Mouse (Mus musculus) liver, embryonic 11.5 days (tissue): ENCODE results near the gene Fam53a. TPM values are rescaled to one million over a fixed set of nuclear protein-coding genes. Genes with fewer than 3 reads are reported as not detected.
A peak's percentile ranks its signal among the peaks of the same experiment; 100 is the strongest.

Experiments used
- ATAC-seq: fragments of 200-750 bp; cut with Nextera tagmentation; replicated peaks from 2 replicates; pipeline ENCODE4 v1.8.0; 2017; ENCODE audit warnings: moderate number of reproducible peaks, mild to moderate bottlenecking, moderate TSS enrichment, moderate library complexity; ENCODE audit not compliant: low FRiP score
- DNase-seq: peaks from one replicate; pipeline ENCODE4 v3.0.0-alpha.2; 2017; ENCODE audit warnings: low spot score
- H3K27ac ChIP-seq: fragments of 300-500 bp; sonication (generic); 2 replicates; pipeline ENCODE4 v1.5.1; 2014; ENCODE audit warnings: mild to moderate bottlenecking, low read depth, low read length, control low read depth
- H3K27me3 ChIP-seq: fragments of 300-500 bp; sonication (generic); replicated peaks from 2 replicates; pipeline ENCODE4 v1.6.1; 2014; ENCODE audit warnings: low read length, mixed read lengths; ENCODE audit not compliant: control insufficient read depth, insufficient read depth
- H3K36me3 ChIP-seq: fragments of 300-500 bp; sonication (generic); 2 replicates; pipeline ENCODE4 v1.6.1; 2014; ENCODE audit warnings: mild to moderate bottlenecking, low read length, moderate library complexity, mixed read lengths; ENCODE audit not compliant: control insufficient read depth, insufficient read depth
- H3K4me1 ChIP-seq: fragments of 300-500 bp; sonication (generic); replicated peaks from 2 replicates; pipeline ENCODE4 v1.6.1; 2014; ENCODE audit warnings: low read length, mixed read lengths; ENCODE audit not compliant: control insufficient read depth, insufficient read depth
- H3K4me2 ChIP-seq: fragments of 300-500 bp; sonication (generic); 2 replicates; pipeline ENCODE4 v1.6.1; 2014; ENCODE audit warnings: mild to moderate bottlenecking, control low read depth, moderate library complexity
- H3K4me3 ChIP-seq: fragments of 300-500 bp; sonication (generic); 2 replicates; pipeline ENCODE4 v1.5.1; 2014; ENCODE audit warnings: low read depth, low read length, control low read depth
- H3K9ac ChIP-seq: fragments of 300-500 bp; sonication (generic); 2 replicates; pipeline ENCODE4 v1.6.1; 2014; ENCODE audit warnings: low read depth, low read length, control low read depth
- H3K9me3 ChIP-seq: fragments of 300-500 bp; sonication (generic); 2 replicates; pipeline ENCODE4 v1.6.1; 2016; ENCODE audit warnings: low read length, inconsistent platforms, mixed read lengths; ENCODE audit not compliant: control insufficient read depth
- WGBS: fragments of 180-500 bp; shearing (Covaris S2); extraction: QIAGEN DNeasy Blood & Tissue Kit; methylation state at CpG from one replicate; pipeline ENCODE4 v1.1.7; 2014; 5-methylcytosine and 5-hydroxymethylcytosine counted together
- polyA plus RNA-seq: library from polyadenylated mRNA; unstranded; fragments of >200 nt; fragmentation: Nextera tagmentation; extraction: Ambion mirVana; gene quantifications from 2 replicates; pipeline ENCODE4 v1.2.1, GENCODE M21; 2014

Fam53a gene
- polyA plus RNA-seq, 1 experiment from 2014 or later = 62.5 TPM

DNA sequence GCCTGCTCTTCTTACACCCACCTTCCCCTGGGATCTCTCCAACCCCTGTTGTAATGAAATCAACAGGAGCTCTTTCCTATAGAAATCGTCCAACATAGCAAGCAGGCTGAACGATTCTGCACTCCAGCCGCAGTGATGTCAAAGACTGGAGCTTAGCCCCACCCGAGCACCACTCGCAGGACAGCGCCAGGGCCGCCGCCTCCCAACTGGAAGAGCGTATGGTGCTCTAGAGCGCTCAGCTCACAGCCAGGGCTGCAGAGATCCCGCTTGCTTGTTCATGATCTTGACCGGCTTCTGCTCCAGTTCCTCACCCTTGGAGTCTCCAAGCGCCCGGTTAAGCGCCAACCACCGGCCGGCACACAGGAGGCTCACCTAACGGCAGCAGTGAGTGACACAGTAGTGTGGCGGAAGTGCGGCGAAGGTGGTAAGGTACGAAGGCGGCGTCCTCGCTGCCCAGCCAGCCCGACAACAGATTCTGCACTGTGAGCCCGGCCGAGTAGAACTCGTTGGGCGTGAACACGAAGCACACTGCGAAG is 27.9 kb upstream of the Fam53a start:
- peaks cover 21% of the 10 kb centered on the region for H3K4me1 ChIP-seq

GRCm38 (mm10) chr5:33656739-33657138 is 27.3 kb upstream of the Fam53a start:
- peak overlapping the region; percentile 92 for H3K4me2 ChIP-seq
- H3K9me3 ChIP-seq = no peaks in the 10 kb centered on the region
- H3K4me3 ChIP-seq = peak overlapping the region; percentile 87
- no peaks in the 10 kb centered on the region for H3K27me3 ChIP-seq
- ATAC-seq (no peak), DNase-seq (no peak)
- peak overlapping the region; percentile 89 for H3K9ac ChIP-seq
- peaks cover 21% of the 10 kb centered on the region for H3K4me1 ChIP-seq
- 17% methylated on average over 1 of the region's 1 CpGs for WGBS
- peaks cover 19% of the 10 kb centered on the region for H3K36me3 ChIP-seq
- H3K27ac ChIP-seq = peak overlapping the region; percentile 74; the same call in 1 of the 2 replicates

More for the DNA sequence above, 27.9 kb upstream of the Fam53a start:
- Histone ChIP-seq H3K9ac (peak overlapping the region; percentile 89), H3K36me3 (peaks cover 19% of the 10 kb centered on the region), H3K27me3 (no peaks in the 10 kb centered on the region), H3K27ac (peak overlapping the region; percentile 74), H3K4me3 (peak overlapping the region; percentile 87), H3K4me2 (peak overlapping the region; percentile 92), H3K9me3 (no peaks in the 10 kb centered on the region)
- peak; percentile 49 for ATAC-seq
- WGBS = under 1% methylated on average over 32 of the region's 32 CpGs
- DNase-seq = no peak

- ATAC-seq = no peak
- H3K4me3 ChIP-seq = no peak overlapping the region
- peaks cover 15% of the 10 kb centered on the region for H3K36me3 ChIP-seq
- 91% methylated on average over 10 of the region's 10 CpGs for WGBS
- H3K27ac ChIP-seq = no peak overlapping the region
- no peaks in the 10 kb centered on the region for H3K27me3 ChIP-seq
- H3K4me2 ChIP-seq = no peak overlapping the region
- H3K4me1 ChIP-seq = peaks cover 29% of the 10 kb centered on the region
- peak overlapping the region; percentile 31 for H3K9ac ChIP-seq
- DNase-seq = no peak
- no peaks in the 10 kb centered on the region for H3K9me3 ChIP-seq
These were observed 25.9 kb upstream of the Fam53a start for GRCm38 (mm10) chr5:33655251-33655840.

GRCm38 (mm10) chr5:33654424-33654823 is 25.0 kb upstream of the Fam53a start:
- DNase-seq (no peak), ATAC-seq (no peak)
- Histone ChIP-seq H3K9ac (0 out of 2 replicates have a peak overlapping the region, but pooled peaks have one; percentile 4), H3K4me2 (no peak overlapping the region), H3K36me3 (peaks cover 20% of the 10 kb centered on the region), H3K27ac (no peak overlapping the region), H3K4me1 (peaks cover 32% of the 10 kb centered on the region), H3K9me3 (no peaks in the 10 kb centered on the region), H3K27me3 (no peaks in the 10 kb centered on the region), H3K4me3 (no peak overlapping the region)
- WGBS = 96% methylated on average over 13 of the region's 13 CpGs

GRCm38 (mm10) chr5:33652783-33653173 is 23.3 kb upstream of the Fam53a start:
- WGBS = 6% methylated on average over 9 of the region's 9 CpGs
- Histone ChIP-seq H3K36me3 (peaks cover 33% of the 10 kb centered on the region), H3K27ac (peak overlapping the region; percentile 57), H3K4me2 (peak overlapping the region; percentile 96), H3K4me3 (peak overlapping the region; percentile 87), H3K27me3 (no peaks in the 10 kb centered on the region), H3K9me3 (no peaks in the 10 kb centered on the region), H3K4me1 (peaks cover 35% of the 10 kb centered on the region), H3K9ac (peak overlapping the region; percentile 64)
- peak; percentile 18 for ATAC-seq
- no peak for DNase-seq

- DNase-seq = peak; percentile 99
- H3K36me3 ChIP-seq = peaks cover 38% of the 10 kb centered on the region
- no peaks in the 10 kb centered on the region for H3K9me3 ChIP-seq
- WGBS = under 1% methylated on average over 82 of the region's 82 CpGs
- peak within 1 kb of the TSS; percentile 93 for H3K9ac ChIP-seq
- peaks cover 35% of the 10 kb centered on the region for H3K4me1 ChIP-seq
- H3K27me3 ChIP-seq = no peaks in the 10 kb centered on the region
- H3K27ac ChIP-seq = peak within 1 kb of the TSS; percentile 95
- peak; percentile 93 for ATAC-seq
- H3K4me3 ChIP-seq = peak within 1 kb of the TSS; percentile 87
- peak within 1 kb of the TSS; percentile 96 for H3K4me2 ChIP-seq
These were observed 22.7 kb upstream of the Fam53a start, which contains the start of gene Slbp for GRCm38 (mm10) chr5:33651921-33652782. TSS of gene Slbp (minus strand) at chr5:33652574.

GRCm38 (mm10) chr5:33651541-33651920 is 22.1 kb upstream of the Fam53a start:
- WGBS = 0% methylated on average over 11 of the region's 11 CpGs
- peaks cover 30% of the 10 kb centered on the region for H3K4me1 ChIP-seq
- DNase-seq = no peak

GRCm38 (mm10) chr5:33651017-33651416 is 21.6 kb upstream of the Fam53a start:
- Histone ChIP-seq H3K27me3 (no peaks in the 10 kb centered on the region), H3K9ac (peak overlapping the region; percentile 93), H3K36me3 (peaks cover 50% of the 10 kb centered on the region), H3K27ac (peak overlapping the region; percentile 95), H3K4me3 (peak overlapping the region; percentile 87), H3K4me2 (peak overlapping the region; percentile 96), H3K4me1 (peaks cover 25% of the 10 kb centered on the region), H3K9me3 (no peaks in the 10 kb centered on the region)
- WGBS = 16% methylated on average over 2 of the region's 2 CpGs
- DNase-seq (no peak), ATAC-seq (no peak)

More at GRCm38 (mm10) chr5:33651541-33651920, 22.1 kb upstream of the Fam53a start:
- H3K9me3 ChIP-seq = no peaks in the 10 kb centered on the region
- peak overlapping the region; percentile 93 for H3K9ac ChIP-seq
- H3K27ac ChIP-seq = peak overlapping the region; percentile 95
- peak overlapping the region; percentile 96 for H3K4me2 ChIP-seq
- ATAC-seq = no peak
- H3K36me3 ChIP-seq = peaks cover 45% of the 10 kb centered on the region
- no peaks in the 10 kb centered on the region for H3K27me3 ChIP-seq
- H3K4me3 ChIP-seq = peak overlapping the region; percentile 87
